In genomic region chr19:30548411-30549043, GRCm38 (mm10) we compare ENCODE assay signal across 7 mouse cellular contexts. TPM values are rescaled to one million over a fixed set of nuclear protein-coding genes. Genes with fewer than 3 reads are reported as not detected.
DNase-seq lines count a peak whose midpoint lies in the region; ATAC-seq and TF ChIP-seq lines count a peak whose summit lies in the region.

No protein-coding gene starts in this region.

- H3K9ac ChIP-seq in ES-E14 (ENCODE audit: insufficient read depth, low read depth, low read length, poor library complexity, severe bottlenecking): no peak overlapping the region
- no peak overlapping the region for H3K9ac ChIP-seq in hindbrain, embryonic 12.5 days

- H3K27me3 ChIP-seq in E14TG2a.4 (ENCODE audit: insufficient read depth, low read length): peaks cover 55% of the 10 kb centered on the region
- peaks cover 66% of the 10 kb centered on the region for H3K27me3 ChIP-seq in hindbrain, embryonic 12.5 days

- H3K27ac ChIP-seq in ES-E14 (ENCODE audit: insufficient read depth, low read depth, low read length, poor library complexity, severe bottlenecking): no peak overlapping the region
- no peak overlapping the region for H3K27ac ChIP-seq in hindbrain, embryonic 12.5 days

- WGBS in hindbrain, embryonic 12.5 days: under 1% methylated on average over 23 of the region's 23 CpGs

- peak; percentile 22 for DNase-seq in ES-E14 (ENCODE audit: low read depth, low spot score)
- DNase-seq in urinary bladder, postnatal 14 days (ENCODE audit: low spot score): no peak
- no peak for DNase-seq in layer of hippocampus, adult 9-10 months (ENCODE audit: low spot score)
- DNase-seq in layer of hippocampus, adult 18-20 months (ENCODE audit: low spot score in 2 of 2): no peak

- no peak for TF ChIP-seq CTCF in E14TG2a.4 (conservative IDR thresholded peaks at IDR 0.05; ENCODE audit: low read length)

- peak overlapping the region; percentile 76 for H3K4me3 ChIP-seq in E14TG2a.4 (replicated peaks; ENCODE audit: low read length)
- H3K4me3 ChIP-seq in ES-E14 (ENCODE audit: insufficient read depth in 1 of 2, low read depth in 1 of 2, low read length in 2 of 2, poor library complexity in 1 of 2, severe bottlenecking in 1 of 2): peak overlapping the region; percentile 60 to 64
- peak overlapping the region; percentile 33 for H3K4me3 ChIP-seq in hindbrain, embryonic 12.5 days

- H3K36me3 ChIP-seq in E14TG2a.4 (ENCODE audit: insufficient read depth, low read length): no peaks in the 10 kb centered on the region
- no peaks in the 10 kb centered on the region for H3K36me3 ChIP-seq in ES-E14 (ENCODE audit: control insufficient read depth, insufficient read depth, low read length, poor library complexity, severe bottlenecking)
- H3K36me3 ChIP-seq in hindbrain, embryonic 12.5 days: no peaks in the 10 kb centered on the region

- in situ Hi-C loops in ES-E14 (cut with MboI; ENCODE audit: low sequenced_read_pairs in 2 of 2, unreplicated experiment in 2 of 2): no loop called here

- peak overlapping the region; percentile 60 for H3K4me2 ChIP-seq in hindbrain, embryonic 12.5 days (replicated peaks)

- peaks cover 44% of the 10 kb centered on the region for H3K4me1 ChIP-seq in E14TG2a.4 (replicated peaks; ENCODE audit: low read depth, low read length)
- H3K4me1 ChIP-seq in ES-E14 (ENCODE audit: control insufficient read depth in 2 of 2, insufficient read depth in 2 of 2, low read length in 2 of 2, poor library complexity in 1 of 2): peaks cover 2 to 8% of the 10 kb centered on the region in 2 experiments; a peak in 1 of 4 replicates
- H3K4me1 ChIP-seq in hindbrain, embryonic 12.5 days: peaks cover 15% of the 10 kb centered on the region

- peak; percentile 42; the same call in 1 of the 2 replicates for ATAC-seq in hindbrain, embryonic 12.5 days (ENCODE audit: low FRiP score)
- ATAC-seq in megakaryocyte, adult 5-6 weeks (ENCODE audit: poor library complexity, severe bottlenecking): peak; percentile 21; the same call in 1 of the 2 replicates

- H3K9me3 ChIP-seq in E14TG2a.4 (ENCODE audit: low read length): no peaks in the 10 kb centered on the region
- H3K9me3 ChIP-seq in ES-E14 (ENCODE audit: control insufficient read depth, insufficient read depth, low read depth, low read length): no peaks in the 10 kb centered on the region
- H3K9me3 ChIP-seq in hindbrain, embryonic 12.5 days (replicated peaks): no peaks in the 10 kb centered on the region

TF ChIP-seq in ES-E14, 5 proteins besides CTCF, POLR2A, EP300 and RAD21:
- TF ChIP-seq HCFC1 (IDR thresholded peaks at IDR 0.05; ENCODE audit: borderline replicate concordance, insufficient read depth, low read length): no peak
- no peak for TF ChIP-seq ZC3H11A (IDR thresholded peaks at IDR 0.05; ENCODE audit: borderline replicate concordance, low read depth, low read length)
- TF ChIP-seq MAFK (IDR thresholded peaks at IDR 0.05; ENCODE audit: insufficient read depth, low read depth, low read length): no peak
- no peak for TF ChIP-seq ZNF384 (IDR thresholded peaks at IDR 0.05; ENCODE audit: low read depth, low read length)
- no peak for TF ChIP-seq CHD2 (IDR thresholded peaks at IDR 0.05; ENCODE audit: low read depth, low read length)

RNA-seq across cellular contexts. Expression of gene Dkk1, which starts 0.9 kb away (rescaled TPM):
- 1.0 and 7.9 TPM in 2 replicates for total RNA-seq in ES-E14 (2012; rRNA removed)
- polyA plus RNA-seq in hindbrain, embryonic 12.5 days (2016; fragmentation: Nextera tagmentation; extraction: Ambion mirVana): 2.1 and 3.4 TPM in 2 replicates
- not detected in 2 replicates for total RNA-seq in megakaryocyte, adult 5-6 weeks (2015)
- total RNA-seq in megakaryocyte, adult 5-6 weeks (2017): not detected in 2 replicates
- not detected for total RNA-seq in layer of hippocampus, adult 18-20 months (2021)
